Mouse (Mus musculus) liver (tissue): ENCODE measurements around the gene Dusp27.
A peak's percentile ranks its signal among the peaks of the same experiment; 100 is the strongest.

Experiments used
- DNase-seq: peaks from one replicate; pipeline ENCODE4 v3.0.0-alpha.2; 2020; ENCODE audit warnings: mixed read lengths

Dusp27 gene

GRCm38 (mm10) chr1:166094462-166094861 lies 33.3 kb downstream of the Dusp27 start:
- DNase-seq = no peak

DNA sequence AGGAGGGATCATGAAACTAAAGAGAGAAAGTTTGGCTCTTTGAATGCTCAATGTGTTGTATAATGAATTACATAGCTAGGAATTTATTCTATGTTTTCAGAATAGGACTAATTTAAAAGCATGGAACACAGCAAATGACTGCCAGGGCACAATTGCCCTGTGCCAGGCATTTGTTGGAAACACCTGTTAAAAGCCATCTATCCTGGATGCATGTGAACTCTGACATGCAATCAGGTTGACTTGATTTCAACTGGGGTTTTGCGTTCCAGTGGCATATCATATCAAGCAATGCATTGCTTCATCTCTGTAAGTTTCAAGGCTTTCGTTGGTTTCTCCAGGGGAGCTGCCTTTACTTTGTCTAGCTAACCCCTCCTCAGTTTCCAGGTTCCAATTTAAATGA lies 37.4 kb downstream of the Dusp27 start:
- DNase-seq = no peak

- DNase-seq = no peak
Measured at GRCm38 (mm10) chr1:166089739-166090138, 38.0 kb downstream of the Dusp27 start.

DNA sequence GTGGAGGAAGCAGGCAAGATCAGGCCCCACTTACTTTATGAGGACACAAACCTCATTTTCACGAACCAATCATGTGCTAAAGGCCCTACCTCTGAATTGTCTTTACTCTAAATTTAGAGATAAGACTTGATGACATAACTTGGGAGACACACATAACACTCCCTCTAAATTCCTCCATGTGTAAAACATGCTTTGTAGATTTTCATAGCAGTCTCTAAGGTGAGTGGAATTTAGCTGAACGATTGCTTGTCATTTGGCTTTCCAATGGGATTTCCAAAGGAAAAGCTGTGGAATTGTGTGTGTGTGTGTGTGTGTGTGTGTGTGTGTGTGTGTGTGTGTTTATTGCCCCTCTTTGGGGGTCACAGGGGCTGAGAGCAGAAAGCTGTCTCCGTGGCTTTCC lies 38.4 kb downstream of the Dusp27 start:
- DNase-seq = no peak

DNA sequence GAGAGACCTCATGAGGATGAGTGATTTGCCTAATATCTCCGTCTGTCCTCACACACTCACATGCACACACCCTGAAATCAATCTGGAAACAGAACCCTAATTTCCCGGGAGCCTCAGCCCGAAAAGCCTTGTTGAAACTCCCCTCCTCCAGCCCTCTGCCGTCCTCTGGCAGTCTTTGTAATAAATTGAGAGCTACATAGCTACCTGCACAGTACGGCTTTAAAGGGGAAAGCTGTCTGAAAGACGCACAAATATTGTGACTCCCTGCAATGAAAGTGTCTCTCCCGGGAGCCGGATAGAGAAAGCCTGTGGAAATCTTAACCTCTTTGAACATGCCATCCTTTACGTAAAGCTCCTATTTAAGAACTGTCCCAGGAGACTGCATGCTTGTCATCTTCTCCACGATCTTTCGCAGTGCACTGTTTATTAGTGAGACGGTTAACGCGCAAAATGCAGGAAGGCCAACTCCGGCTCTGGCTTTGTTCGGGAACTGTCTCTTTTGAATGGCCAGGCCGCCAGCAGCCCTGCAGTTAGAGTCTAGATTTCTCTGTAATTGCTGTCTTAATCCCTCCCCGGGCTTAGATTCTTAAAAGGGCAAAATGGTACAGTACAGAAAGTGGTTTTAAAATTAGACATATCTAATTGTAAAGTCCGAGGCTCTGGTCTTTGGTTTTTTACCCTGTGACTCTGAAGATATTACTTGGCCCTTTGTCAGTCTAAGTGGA lies 39.1 kb downstream of the Dusp27 start:
- DNase-seq = no peak

DNA sequence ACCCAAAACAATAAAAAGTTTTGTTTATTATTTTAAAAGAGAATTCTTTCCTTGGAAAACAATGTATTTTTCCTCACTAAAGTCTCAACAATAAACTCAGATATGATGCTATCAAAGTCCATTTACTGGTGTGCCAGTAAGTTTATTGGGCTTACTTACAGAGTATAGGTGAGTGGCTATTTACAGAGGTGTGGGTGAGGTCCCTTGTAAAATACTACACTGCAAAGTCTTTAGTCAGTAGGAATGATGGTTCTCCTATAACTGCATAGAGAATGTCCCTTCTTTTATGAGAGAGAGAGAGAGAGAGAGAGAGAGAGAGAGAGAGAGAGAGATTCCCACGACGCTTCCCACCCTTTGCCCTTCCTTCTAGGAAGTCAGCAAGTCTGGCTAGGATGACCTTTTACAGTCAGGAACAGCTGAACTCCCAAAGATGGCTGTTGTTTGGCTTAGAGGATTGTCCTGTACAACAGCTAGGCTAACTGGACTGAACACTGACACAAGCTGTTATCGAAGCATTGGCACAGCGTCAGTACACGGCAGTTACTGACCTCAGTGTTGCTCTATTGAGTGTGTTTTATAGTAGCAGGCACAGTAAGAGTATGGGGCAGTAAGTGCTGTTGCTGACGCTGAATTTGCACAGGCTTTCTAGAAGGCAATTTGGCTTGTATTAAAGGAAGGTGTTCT lies 50.5 kb downstream of the Dusp27 start:
- DNase-seq = no peak

- DNase-seq = no peak
Measured at GRCm38 (mm10) chr1:166067856-166068440, 59.8 kb downstream of the Dusp27 start.

- DNase-seq = no peak
Measured at GRCm38 (mm10) chr1:166063870-166064269, 63.9 kb downstream of the Dusp27 start.

GRCm38 (mm10) chr1:166061532-166061931 lies 66.2 kb downstream of the Dusp27 start:
- no peak for DNase-seq

DNA sequence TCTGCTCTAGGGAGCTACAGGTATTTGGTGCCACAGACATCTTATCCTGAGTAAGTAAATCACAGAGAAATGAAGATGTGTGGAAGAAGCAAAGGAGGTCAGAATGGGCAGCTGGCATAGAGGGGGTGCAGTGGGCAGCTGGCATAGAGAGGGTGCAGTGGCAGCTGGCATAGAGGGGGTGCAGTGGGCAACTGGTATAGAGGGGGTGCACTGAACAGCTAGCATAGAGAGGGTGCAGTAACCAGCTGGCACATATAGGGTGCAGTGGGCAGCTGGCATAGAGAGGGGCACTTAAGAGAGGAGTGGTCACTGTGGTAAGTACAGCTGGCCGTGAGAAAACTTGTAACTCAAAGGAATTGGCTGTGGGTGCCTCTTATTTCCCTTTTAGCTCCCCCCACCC lies 67.3 kb downstream of the Dusp27 start:
- DNase-seq = no peak

- no peak for DNase-seq
Measured at GRCm38 (mm10) chr1:166056098-166056756, 71.5 kb downstream of the Dusp27 start.

DNA sequence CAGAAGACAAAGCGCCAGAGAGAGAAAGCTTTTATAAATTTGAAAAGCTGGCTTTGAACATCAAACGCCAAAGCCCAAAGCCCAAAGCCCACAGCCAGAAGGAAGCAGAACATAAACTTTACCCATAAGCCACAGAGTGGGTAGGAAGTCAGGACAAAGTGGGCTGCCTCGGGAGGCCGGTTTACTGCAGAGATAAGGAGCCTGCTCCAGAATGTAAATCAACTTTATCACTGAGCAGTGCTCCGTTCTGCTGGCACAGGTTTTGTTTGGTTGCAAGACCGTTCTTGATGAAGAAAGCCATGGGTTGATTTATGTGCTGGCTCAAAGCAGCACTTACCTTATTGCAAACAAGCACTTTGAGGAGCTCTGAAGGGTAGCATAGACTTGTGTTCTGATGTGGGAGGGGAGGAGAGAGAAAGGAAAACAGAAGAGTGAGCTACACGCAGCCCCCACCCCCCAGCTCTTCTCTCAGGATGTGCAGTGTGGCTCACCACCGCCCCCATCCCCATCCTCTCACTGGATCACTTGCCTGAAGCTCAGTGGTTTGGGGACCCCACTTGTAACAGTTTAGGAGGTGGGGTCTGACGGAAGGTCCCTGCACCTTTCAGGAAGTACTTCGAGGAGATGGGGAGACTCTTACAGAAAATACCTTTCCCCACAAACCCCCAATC lies 74.3 kb downstream of the Dusp27 start:
- peak; percentile 18 for DNase-seq

DNA sequence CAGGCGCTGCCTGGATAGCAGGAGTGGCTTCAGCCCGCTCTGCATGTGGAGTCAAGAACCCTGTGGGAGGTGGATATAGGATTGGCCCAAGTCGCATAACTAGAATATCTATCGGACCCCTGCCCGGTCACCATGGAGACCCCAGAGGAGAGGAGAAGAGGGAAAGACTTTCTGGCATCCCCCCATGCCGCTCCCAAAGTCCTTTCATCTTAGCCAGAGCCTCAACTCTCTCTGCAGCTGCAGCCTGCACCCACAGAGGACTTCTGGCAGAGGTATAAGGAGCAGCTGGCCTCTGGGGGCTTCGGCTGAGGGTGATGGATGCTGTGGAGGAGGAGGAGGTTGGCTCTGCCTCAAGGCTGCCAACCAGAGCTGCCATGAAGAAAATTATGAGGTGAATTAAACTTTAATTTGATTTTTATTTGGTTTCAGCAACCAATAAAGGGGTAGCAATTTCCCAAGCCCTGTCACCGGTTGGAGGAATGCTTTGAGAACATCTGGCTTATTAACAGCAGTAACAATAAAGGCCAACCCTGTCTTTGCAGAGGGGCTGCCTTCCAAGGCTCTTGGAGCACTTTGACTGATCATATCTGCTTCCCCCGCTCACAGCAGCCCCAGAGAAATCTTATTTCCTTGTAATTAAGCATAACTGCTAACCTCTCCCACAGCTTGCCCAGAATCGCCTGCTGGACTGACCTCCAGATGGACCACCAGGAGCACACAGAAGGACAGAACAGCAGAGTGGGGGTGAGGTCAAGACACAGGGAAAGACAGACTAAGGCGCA lies 78.5 kb downstream of the Dusp27 start:
- no peak for DNase-seq

- no peak for DNase-seq
Measured at GRCm38 (mm10) chr1:166048230-166048911, 79.4 kb downstream of the Dusp27 start.
